In genomic region chr1:45022146-45022841, GRCm38 (mm10) we compare ENCODE assay signal across 8 mouse cellular contexts.
DNase-seq lines count a peak whose midpoint lies in the region; ATAC-seq and TF ChIP-seq lines count a peak whose summit lies in the region.

No protein-coding gene starts in this region.

- 42% methylated on average over 1 of the region's 1 CpGs for WGBS in heart, adult 2 months
- 61% methylated on average over 1 of the region's 1 CpGs for WGBS in limb, embryonic 15.5 days

- H3K27ac ChIP-seq in heart, adult 2 months = peak overlapping the region; percentile 59
- peak overlapping the region; percentile 61 for H3K27ac ChIP-seq in limb, embryonic 15.5 days

- no peak overlapping the region for H3K9ac ChIP-seq in heart, adult 2 months (ENCODE audit: low read depth, low read length)
- no peak overlapping the region for H3K9ac ChIP-seq in limb, embryonic 15.5 days

- TF ChIP-seq POLR2A in heart, adult 2 months (IDR thresholded peaks at IDR 0.05; ENCODE audit: insufficient read depth, low read depth, low read length) = no peak

- intact Hi-C loops in heart, adult 2 months (cut with DNase I) = loop anchor here (5.0 to 10.0 kb wide), 2 partner anchors 277 to 290 kb away; partner anchors contain the start of gene Col3a1

- H3K36me3 ChIP-seq in heart, adult 2 months (ENCODE audit: control insufficient read depth, insufficient read depth, low read length) = no peaks in the 10 kb centered on the region
- H3K36me3 ChIP-seq in limb, embryonic 15.5 days = no peaks in the 10 kb centered on the region

- no peak for ATAC-seq in limb, embryonic 15.5 days (ENCODE audit: insufficient number of reproducible peaks, low FRiP score, low TSS enrichment, low read depth)

- H3K4me1 ChIP-seq in heart, adult 2 months (ENCODE audit: control insufficient read depth, insufficient read depth, low read length) = peaks cover 5% of the 10 kb centered on the region
- peaks cover 10% of the 10 kb centered on the region for H3K4me1 ChIP-seq in limb, embryonic 15.5 days

- H3K27me3 ChIP-seq in heart, adult 2 months (ENCODE audit: control insufficient read depth, insufficient read depth, low read length) = no peaks in the 10 kb centered on the region
- H3K27me3 ChIP-seq in limb, embryonic 15.5 days = no peaks in the 10 kb centered on the region

- DNase-seq in urinary bladder, postnatal 14 days (ENCODE audit: low spot score) = peak; percentile 83
- DNase-seq in urinary bladder, postnatal 10 days (ENCODE audit: low spot score) = no peak
- DNase-seq in heart, adult 2 months = peak; percentile 80 to 83
- peak; percentile 52 for DNase-seq in urinary bladder, postnatal 25 days (ENCODE audit: low spot score)
- DNase-seq in left cerebral cortex, adult 8-10 months (ENCODE audit: low spot score in 2 of 2) = no peak
- no peak for DNase-seq in layer of hippocampus, adult 9-10 months (ENCODE audit: low spot score)
- DNase-seq in yolk sac, embryonic 10.5 days (ENCODE audit: low spot score) = no peak

- TF ChIP-seq CTCF in heart, adult 2 months (IDR thresholded peaks at IDR 0.05) = peak; percentile 15; the same call in 1 of the 2 replicates

- TF ChIP-seq EP300 in heart, adult 2 months (IDR thresholded peaks at IDR 0.05; ENCODE audit: insufficient read depth, low read depth, low read length) = no peak

- H3K4me2 ChIP-seq in limb, embryonic 15.5 days = no peak overlapping the region

- H3K4me3 ChIP-seq in heart, adult 2 months = no peak overlapping the region
- H3K4me3 ChIP-seq in limb, embryonic 15.5 days = no peak overlapping the region

- no peaks in the 10 kb centered on the region for H3K9me3 ChIP-seq in limb, embryonic 15.5 days

- H3K79me2 ChIP-seq in heart, adult 2 months (replicated peaks; ENCODE audit: control insufficient read depth, insufficient read depth, low read length) = no peaks in the 10 kb centered on the region

Comparison
In these comparisons a context has a peak if more than half of its experiments do, and no peak if none do; other contexts are left out.
1. DNase-seq: peak in urinary bladder, postnatal 14 days (single experiment), heart, adult 2 months (2 of 2) and urinary bladder, postnatal 25 days (single experiment); none in urinary bladder, postnatal 10 days (single experiment), left cerebral cortex, adult 8-10 months (0 of 2), layer of hippocampus, adult 9-10 months (single experiment) and yolk sac, embryonic 10.5 days (single experiment).